Mouse (Mus musculus) CD4-positive, CD25-positive, alpha-beta regulatory T cell, adult 4 months (primary cell): ENCODE results near the gene Hcfc1r1. TPM values are rescaled to one million over a fixed set of nuclear protein-coding genes. Genes with fewer than 3 reads are reported as not detected.

Experiments used
- ATAC-seq: one replicate; pipeline ENCODE4 v1.8.0; 2017
- polyA plus RNA-seq, 2 experiments: library from polyadenylated mRNA; unstranded; fragments of 100-300 nt; shearing (Covaris generic); gene quantifications; one replicate each; pipeline ENCODE4 v1.2.1; 2017

Gene Hcfc1r1
- 10 to 100 TPM; 71.5 to 72.4 TPM for polyA plus RNA-seq

DNA sequence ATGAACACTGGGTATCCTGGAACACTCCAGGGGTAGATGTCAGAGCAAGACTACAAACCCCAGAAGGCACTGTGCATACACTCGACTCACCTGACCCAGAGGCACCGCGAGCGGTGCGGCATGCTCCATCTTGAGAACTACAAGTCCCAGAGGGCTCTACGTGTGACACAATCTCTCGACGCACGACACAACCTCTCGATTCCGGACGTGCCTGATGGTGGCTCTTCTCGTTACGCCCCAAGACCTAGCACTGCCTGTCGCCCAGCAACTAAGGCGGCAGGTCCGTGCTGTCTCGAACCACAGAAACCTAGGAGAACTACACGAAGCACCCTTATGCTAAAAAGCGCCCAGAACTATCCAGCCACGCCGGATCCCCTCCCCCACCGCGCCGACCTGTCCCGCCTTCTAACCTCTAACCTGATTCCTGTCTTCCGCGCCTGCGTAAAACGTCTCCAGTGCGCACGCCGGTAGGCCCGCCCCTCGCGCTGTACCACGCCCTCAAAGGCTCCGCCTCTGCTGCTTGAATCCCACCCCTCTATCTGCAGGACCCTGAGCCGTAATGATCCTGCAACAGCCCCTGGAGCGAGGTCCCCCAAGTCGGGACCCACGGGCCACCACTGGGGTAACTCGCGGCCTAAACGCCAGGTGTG is at the start of gene Hcfc1r1, which contains the start of gene Thoc6:
Gene Hcfc1r1 (plus strand): TSS at position 173 of the 650 bp plus-strand sequence.
Gene Thoc6 (minus strand): TSS at position 459 of the 650 bp plus-strand sequence.
- peak; percentile 91 for ATAC-seq

DNA sequence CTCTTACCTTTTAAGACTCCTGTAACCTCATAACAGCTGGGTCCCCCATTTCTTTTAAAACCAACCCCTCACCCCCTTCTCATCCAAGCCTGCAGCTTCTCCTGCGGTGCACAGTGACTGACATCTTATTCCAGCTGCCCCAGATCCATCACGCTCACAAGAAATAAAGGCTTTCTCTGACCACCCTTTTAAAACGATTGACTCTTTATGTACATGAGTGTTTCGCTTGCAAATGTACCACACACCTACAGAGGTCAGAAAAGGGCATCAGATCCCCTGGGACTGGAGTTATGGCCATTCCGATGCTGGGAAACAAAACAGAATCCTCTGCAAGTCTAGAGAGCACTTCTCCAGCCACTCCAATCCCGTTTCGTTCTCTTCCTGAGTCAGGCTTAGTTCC is 45.6 kb upstream of the Hcfc1r1 start:
- ATAC-seq = no peak

DNA sequence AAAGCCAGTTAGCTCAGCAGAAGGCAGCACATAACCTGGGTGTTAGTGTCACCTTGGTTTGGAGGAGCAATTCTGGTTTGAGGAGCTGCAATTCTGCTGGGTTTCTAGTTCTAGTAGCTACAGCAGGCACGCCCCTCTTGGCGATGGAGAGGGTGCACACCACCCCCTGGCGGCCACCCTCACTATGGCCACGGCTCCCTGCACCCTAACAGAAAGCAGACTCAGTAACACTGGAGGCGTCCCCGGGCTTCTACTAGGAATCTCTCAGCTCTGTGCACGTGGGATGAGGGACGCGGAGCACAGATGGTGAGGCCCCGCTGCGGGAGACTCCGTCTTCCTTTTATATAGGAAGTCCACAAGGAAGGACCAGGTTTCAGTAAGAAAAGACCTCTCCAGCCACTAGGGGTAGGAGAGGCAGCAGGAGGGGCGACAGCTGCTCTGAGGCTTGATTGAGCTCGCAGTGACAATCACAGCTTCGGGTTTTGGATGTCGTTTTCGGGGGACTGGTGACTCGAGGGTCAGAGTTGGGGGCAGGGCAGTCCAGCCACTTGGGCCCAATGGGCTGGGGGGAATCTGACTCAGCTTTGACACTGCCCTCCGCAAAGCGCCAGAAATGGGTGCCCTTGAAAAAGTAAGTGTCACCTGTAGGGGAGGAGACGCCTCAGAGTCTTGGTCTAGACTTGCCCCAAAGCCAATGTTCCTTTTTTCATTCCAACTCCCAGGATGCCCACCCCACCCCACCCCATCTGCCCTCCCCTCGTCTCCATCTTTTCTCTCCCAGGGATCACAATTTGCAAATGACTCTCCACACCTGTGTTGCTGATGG is 43.0 kb upstream of the Hcfc1r1 start:
- peak; percentile 100 for ATAC-seq

DNA sequence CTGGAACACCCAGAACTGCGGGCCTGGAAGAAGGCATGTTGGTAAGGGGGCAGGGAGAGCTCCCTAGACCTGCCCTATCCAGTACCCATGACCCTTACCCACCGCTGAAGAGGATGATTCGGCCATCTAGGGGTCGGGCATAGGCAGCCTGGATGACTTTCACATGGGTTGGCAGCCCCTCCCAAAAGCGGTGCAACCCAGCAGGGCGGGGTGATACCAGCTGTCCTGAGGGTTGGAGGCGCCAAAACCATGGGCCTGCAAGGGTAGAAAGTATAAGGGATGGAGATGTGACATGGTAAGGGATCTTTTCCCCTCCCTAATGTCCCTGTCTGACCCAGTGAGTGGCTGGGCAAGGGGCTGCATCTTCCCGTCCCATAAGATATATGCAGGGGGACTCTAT is 42.2 kb upstream of the Hcfc1r1 start:
- no peak for ATAC-seq

DNA sequence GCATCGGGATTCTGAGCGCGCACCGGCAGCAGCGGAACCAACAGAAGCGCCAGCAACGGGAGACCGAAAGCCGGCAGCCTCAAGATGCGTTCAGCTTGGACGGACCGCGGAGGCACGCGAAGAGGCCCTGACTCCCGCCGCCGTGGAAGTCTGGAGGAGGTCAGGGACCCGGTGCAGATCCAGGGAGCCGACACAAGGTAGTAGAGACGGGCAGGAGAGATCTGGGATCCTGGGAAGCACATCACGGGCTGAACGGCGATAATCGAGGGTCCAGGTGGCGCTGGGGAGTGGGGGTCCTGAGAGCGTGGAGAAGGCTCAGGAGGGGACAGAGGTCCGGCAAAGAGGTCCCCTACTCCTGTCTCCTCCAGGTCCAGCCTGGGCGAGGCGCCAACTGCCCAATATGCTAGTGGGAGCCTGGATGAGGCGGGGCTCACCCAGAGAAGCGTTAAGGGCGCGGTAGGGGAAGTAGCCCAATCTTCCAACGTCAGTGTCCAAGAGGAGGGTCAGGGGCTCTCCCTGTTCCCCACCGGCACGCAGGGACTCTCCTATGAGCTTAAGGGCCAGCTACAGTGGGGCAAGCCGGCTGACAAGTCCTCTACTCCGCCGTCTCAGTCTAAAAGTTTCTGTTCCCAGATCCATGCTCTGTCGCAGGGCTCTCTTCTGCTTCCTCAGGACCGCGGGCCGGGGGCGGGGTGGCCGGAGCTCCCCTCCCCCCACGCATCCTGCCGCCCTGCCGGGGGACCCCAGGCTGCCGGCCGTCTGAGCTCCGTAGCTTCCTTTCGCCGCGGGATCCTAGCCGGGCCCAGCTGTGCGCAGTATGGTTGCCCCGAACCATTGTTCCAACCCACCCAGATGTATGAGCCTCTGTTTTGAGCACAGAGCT is 28.5 kb upstream of the Hcfc1r1 start, which contains the start of gene Mmp25:
Gene Mmp25 (minus strand): TSS at position 665 of the 883 bp plus-strand sequence.
- ATAC-seq = no peak

DNA sequence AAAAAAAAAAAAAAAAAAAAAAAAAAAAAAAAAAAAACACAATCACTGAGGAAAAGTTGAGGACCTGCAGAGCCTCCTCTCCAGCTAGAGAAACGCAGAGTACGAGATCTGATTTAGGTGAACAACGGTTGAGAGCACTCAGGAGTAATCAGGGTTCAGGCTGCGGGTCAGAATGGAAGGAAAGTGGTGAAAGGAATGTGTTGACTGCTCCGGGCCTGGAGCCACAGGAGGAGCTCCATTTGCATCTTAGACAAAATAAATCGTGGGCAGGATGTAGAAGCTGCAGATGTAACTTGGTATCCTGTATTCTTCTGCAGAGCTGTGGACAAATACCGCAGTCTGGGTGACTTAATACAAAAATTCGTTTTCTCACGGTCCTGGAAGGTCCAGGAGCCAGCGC is 27.5 kb upstream of the Hcfc1r1 start:
- no peak for ATAC-seq

DNA sequence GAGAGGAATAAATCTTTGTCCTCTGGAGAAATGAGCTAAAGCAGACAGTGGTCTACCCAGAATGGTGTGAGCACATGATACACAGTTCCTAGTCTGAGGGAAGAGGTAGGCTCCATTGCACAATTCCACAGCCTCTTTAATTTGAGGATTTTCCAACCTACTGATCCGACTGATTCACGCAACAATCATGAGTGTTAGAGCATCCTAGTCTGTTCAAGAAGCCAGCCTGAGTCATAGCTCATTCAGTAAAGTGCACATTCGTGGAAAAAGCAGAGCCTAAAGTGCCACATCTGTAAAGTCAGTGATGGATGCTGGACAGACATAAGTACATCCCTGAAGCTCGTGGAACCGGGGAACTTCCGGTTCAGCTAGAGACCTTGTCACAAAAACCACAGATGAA is 22.0 kb upstream of the Hcfc1r1 start:
- no peak for ATAC-seq

DNA sequence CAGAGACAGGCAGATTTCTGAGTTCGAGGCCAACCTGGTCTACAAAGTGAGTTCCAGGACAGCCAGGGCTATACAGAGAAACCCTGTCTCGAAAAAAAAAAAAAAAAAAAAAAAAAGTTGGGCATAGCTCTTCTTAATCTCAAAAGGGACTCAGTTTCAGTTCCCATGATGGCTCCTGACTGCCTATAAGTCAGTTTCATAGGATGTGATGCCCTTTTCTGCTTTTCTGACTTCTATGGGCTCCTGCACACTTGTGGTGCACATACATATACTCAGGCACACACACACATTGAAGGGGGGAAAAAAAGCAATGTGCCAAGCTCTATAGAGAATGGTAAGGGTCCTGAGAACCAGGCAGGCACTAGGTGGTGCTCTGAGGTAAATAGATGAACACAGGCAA is 20.1 kb upstream of the Hcfc1r1 start:
- ATAC-seq = no peak

DNA sequence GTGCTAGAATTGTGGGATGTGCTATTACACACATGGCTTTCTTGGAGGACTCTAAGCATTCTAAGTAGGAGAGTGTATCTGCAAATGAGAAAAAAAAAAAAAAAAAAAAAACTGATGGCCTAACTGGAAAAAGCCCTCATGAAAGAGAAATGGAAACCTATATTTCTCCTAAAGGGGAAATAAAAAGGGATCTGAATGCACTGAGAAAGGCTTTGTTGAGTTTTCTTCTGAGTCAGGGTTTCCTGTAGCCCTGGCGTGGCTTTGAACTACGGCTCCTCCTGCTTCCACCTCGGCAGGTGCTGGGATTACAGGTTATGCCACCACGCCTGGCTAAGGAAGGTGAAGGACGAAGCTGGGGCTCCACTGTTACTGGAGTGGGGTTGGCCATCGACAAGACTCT is 19.4 kb upstream of the Hcfc1r1 start:
- no peak for ATAC-seq

DNA sequence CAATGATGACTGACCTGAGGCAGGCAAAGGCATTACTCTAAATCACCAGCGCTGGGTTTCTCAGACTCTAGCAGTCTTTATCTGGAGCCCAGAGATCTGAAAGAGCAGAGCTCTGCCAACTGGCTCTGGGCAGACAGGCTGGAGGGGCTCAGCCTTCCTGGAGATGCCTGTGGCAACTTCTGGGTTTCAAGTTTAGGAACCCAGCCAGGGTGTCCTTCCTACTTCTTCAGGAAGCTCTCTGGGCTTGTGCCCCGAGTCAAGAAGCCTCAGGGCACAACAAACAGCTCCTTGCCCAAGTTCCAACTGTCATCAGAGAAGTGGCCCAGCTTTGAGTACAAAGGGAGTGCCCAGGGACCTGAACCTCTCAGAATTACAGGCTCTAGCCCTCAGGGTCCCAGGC is 19.0 kb upstream of the Hcfc1r1 start:
- no peak for ATAC-seq

DNA sequence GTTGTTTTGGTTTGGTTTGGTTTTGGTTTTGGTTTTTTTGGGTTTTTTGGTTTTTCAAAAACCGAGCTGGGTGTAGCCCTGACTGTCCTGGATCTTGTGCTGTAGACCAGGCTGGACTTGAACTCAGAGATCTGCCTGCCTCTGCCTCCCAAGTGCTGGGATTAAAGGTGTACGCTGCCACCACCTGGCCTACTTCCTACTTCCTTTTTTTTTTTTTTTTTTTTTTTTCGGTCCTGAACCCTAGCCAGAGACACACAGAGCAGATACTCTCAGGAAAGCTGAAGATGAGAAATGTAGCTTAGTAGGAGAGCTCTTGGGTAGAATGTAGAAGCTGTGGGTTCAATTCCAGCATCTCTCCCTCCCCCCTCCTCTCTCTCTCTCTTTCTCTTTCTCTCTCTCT is 14.9 kb upstream of the Hcfc1r1 start:
- ATAC-seq = no peak

DNA sequence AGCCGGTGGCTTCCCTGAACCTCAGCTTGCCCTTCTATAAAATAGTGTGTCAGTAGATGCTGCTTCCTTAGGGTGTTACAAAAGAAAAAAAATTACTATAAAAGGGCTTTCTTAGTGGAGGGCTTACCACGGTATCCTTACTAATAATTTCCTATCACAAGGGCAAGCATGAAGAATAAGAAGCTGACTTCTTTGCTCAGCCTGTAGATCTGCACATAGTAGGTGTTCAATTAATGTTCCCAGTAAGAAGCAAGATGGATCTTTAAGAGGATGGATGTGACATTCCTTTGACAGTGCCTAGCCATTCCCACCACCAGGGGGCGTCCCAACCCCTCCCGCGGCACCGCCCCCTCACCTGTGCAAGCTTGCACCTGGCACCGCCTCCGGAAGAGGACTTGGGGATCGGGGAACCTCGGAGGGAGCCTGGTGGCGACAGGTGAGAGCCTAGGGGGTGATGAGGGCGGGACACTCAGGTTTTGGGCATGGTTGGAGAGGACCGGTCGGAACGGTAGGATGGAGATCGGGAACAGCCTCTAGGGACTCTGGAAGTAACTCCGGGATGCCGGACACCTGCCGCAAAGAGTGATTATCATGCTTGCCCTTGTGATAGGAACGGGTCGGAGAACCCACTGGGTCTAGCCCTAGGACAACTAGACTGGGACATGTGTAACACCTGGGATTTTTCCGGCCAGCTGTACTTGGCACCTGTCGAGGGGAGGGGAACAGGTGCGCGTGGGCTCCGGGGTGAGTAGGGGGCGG is 13.1 kb upstream of the Hcfc1r1 start, which contains the start of gene Bicdl2:
Gene Bicdl2 (plus strand): TSS at position 390 of the 759 bp plus-strand sequence.
- ATAC-seq = peak; percentile 57

DNA sequence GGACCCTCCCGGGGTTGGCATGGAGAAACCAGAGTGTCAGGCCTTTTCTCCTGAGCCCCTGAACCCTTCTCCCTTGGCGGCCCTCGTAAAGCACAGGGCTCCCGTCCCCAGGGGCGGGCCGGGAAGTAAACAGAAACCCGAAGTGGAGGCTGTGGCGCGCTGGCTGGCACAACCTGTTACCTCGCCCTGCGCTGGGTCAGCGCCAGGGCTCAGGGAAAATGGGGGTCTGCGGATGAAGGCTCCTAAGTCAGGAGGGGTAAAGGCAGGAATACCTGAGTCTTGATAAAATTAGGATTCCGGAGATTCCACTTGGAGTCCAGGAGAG is 12.6 kb upstream of the Hcfc1r1 start:
- ATAC-seq = no peak

DNA sequence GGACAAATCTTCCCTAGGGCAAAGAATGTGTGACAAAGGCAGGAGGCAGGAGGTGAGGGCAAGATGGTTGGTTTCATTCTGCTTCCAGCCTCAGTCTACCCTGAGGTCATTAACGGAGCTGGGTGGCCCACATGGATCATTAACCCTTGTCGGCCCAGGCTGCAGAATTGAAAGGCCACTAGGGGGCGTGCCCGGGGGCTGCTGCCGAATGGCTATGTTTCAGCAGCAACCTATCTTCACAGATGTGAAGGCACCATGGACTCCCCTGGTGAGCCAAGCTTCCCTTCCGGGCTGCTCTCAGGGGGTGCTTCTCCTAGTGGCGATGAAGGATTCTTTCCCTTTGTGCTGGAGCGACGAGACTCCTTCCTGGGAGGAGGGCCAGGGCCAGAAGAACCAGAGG is 11.9 kb upstream of the Hcfc1r1 start:
- ATAC-seq = no peak

DNA sequence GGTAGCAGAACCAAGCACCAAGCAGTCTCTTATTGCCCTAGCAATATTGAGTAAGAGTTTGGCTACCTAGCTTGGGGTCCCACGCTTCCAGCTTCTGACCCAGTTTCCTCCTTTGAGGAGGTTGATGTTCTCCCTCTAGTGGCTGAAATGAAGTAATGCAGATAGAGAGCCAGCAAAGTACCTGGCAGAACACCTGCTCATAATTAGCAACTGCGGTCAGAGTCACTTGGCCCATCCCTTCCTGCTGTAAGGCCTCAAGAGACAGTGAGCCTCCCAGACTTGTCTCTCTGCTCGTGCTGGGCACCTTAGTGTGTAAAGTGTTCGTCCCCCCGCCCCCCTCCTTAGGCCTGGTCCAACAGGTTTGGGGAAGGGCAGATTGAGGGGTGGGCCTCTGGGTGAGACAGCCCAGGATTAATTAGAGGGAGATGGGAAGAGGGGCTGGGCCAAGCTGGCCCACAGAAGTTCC is 8.8 kb upstream of the Hcfc1r1 start:
- ATAC-seq = peak; percentile 60

DNA sequence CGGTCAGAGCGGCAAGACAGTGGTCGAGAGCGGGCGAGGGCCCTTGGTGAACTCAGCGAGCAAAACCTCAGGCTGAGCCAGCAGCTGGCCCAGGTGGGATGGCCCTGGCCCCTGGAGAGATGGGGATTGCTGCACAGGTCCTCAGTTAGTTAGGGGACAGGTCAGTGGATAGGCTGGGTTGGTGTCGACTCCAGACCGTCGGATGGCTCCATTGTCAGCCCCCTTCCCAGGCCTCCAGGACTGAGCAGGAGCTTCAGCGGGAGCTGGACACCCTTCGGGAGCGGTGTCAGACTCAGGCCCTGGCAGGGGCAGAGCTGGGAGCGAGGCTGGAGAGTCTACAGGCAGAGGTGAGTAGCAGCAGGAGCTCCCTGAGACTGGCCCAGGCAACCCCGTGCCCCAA is 7.9 kb upstream of the Hcfc1r1 start:
- ATAC-seq = no peak

DNA sequence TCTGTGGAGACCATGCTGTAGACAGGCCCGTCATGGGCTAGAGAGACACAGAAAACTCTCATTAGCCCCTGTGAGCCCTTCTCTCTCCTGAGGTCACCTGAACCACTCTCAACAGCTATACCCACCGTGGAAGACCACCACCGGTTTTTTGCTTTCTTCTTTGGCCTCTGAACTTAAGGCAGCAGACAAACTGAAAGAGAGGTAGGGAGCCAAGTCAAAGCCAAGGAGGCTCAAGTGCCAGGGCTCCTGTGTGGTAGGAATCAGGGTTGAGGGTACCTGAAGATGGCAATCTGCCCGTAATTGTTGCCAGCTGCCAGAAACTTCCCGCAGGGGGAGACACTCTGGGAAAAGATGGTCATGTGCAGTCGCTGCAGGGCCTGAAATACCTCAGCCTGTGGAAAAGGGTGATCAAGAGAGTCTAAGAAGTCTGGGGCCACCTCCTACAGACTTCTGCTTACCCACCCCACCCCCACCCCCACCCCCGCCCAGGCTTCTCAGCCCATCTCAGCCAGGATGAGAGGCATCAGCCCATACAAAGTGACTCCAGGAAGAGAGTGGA is 2.8 kb upstream of the Hcfc1r1 start:
- no peak for ATAC-seq

DNA sequence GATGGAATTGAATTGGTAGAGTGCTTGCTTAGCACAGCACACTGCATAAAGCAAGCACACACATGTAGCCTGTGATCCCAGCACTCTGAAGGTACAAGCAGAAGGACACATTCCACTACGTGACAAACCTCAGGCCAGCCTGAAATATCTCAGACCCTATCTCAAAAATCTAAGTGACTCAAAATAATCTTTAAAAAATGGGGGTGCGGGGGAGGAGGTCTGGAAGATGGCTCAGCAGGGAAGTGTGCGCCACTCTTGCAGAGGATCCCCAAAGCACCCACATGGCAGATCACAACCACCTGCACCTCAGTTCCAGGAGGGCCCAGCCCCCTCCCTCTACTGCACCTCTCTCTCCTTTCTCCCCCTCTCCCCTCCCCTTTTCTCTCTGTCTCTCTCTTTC is 1.9 kb upstream of the Hcfc1r1 start:
- ATAC-seq = no peak

DNA sequence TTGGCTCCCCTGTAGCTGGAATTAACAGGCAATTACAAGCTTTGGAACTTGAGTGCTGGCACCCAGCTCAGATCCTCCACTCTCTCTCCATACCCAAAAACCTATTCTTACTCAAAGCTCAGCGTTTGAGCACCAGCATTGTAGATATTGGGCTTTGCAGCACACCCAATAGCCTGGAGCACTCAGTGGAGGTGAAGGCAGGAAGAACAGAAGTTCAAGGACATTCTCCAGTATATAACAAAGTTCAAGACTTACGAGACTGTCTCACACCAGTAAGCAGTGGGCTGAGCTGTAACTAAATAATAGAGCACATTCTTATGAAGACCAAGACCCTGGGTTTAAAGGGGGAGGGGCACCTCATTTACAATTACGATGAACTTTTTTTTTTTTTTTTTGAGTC is 635 bp upstream of the Hcfc1r1 start:
- no peak for ATAC-seq

DNA sequence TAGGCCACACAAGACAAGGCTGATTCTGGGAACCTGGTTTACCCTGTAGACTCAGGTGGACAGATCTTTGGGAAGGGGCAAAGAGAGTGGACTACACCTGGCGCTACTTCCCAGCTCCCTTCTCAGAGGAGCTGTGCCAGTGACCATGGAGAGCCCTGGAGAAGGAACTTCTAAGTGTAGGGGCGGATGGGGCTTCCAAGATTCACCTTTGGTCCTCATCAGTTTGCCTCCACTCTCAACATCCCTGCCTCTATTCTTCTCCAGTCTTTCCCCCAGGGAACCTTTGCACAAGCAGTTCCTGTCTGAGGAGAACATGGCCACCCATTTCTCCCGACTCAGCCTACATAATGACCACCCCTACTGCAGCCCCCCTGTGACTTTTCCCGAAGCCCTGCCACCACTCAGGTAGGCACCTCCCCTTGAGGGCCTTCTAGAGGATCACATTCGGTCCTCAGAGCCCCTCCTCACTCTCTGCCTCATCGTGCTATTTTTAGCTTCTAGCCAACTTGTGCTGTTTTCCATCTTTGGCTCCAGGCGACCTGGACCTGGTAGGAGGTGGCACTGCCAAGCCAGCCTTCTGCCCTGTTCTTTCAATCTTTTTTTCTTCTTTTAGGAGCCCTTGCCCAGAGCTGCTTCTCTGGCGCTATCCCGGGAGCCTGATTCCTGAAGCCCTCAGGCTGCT is 1.0 kb downstream of the Hcfc1r1 start:
- ATAC-seq = no peak

DNA sequence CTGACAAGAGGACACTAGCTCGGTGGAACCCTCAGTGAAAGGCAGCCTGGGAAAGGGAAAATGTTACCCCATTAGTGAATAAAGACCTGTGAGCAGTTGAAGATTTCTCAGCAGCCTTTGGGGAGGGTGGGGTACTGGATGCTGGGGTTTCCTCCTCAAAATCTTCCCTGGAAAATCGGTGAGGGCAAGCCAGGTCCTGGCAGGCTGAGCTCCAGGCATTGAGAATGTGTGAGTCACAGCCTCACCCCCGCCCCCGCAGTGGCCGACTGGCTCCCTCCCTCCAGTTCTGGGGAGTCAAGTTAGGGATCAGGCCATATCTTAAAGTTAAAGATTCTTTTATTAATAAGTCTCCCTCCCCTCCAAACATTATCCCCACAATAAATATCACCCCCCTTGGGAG is 1.7 kb downstream of the Hcfc1r1 start:
- no peak for ATAC-seq
